Mouse (Mus musculus): Measurements from ENCODE around the gene Ankrd54. TPM values are rescaled to one million over a fixed set of nuclear protein-coding genes. Genes with fewer than 3 reads are reported as not detected.

Ankrd54 gene
- polyA plus RNA-seq, 1 experiment from 2014 or later: 53.0 TPM

- Histone ChIP-seq H3K27ac (no peak overlapping the region), H3K4me2 (no peak overlapping the region), H3K4me3 (no peak overlapping the region), H3K27me3 (no peaks in the 10 kb centered on the region), H3K9me3 (replicated peaks) (no peaks in the 10 kb centered on the region), H3K4me1 (peaks cover 7% of the 10 kb centered on the region), H3K36me3 (ENCODE audit: poor library complexity, severe bottlenecking) (peaks cover 62% of the 10 kb centered on the region), H3K9ac (no peak overlapping the region)
- WGBS: 90% methylated on average over 2 of the region's 2 CpGs
- ATAC-seq: no peak
These were observed 10.3 kb downstream of the Ankrd54 start for GRCm38 (mm10) chr15:79052366-79052765.

DNA sequence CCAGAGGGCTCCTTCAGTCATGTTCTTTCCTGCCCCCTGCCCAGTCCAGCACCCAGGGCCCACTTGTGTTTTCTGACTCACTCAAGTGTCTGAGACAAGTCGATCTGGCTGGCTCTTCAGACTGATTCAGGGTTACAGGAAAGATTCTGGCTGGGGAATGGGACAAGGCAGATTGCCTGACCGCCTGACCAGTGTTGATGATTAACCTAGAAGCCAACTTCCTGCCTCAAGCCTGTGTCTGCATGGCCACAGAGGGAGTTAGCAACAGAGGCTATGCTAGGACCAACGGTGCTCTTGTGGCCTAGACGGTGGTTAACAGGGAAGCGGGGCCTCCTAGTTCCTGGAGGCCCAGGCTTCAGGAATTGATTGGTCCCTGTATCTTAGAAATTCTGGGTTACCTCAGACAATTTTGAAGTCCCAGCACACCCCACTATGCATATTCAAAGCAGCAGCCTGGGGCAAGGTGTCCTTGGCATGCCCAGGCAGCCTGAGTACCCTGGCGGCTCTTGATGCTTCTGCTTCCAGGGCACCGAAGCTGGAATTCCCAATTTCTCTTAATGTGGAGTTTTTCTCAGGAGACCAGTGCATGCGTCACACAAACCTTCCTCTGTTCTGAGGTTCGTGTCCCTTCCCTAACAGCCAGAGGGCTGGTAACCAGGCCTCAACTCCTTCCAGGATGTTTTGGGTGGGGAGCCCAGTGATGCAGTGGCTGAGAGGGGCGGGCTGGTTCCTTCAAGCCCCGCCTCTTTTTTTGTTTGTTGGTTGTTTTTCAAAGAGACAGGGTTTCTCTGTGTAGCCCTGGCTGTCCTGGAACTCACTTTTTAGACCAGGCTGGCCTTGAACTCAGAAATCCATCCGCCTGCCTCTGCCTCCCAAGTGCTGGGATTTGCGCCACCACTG, 11.0 kb downstream of the Ankrd54 start:
- peaks cover 55% of the 10 kb centered on the region for H3K36me3 ChIP-seq (ENCODE audit: poor library complexity, severe bottlenecking)
- H3K9me3 ChIP-seq (replicated peaks): no peaks in the 10 kb centered on the region
- no peak overlapping the region for H3K4me2 ChIP-seq
- no peak overlapping the region for H3K9ac ChIP-seq
- H3K4me1 ChIP-seq: peaks cover 7% of the 10 kb centered on the region
- no peak overlapping the region for H3K4me3 ChIP-seq
- no peak for ATAC-seq
- 83% methylated on average over 13 of the region's 13 CpGs for WGBS
- peaks cover 3% of the 10 kb centered on the region; the same call in 1 of the 2 replicates for H3K27me3 ChIP-seq
- H3K27ac ChIP-seq: no peak overlapping the region

DNA sequence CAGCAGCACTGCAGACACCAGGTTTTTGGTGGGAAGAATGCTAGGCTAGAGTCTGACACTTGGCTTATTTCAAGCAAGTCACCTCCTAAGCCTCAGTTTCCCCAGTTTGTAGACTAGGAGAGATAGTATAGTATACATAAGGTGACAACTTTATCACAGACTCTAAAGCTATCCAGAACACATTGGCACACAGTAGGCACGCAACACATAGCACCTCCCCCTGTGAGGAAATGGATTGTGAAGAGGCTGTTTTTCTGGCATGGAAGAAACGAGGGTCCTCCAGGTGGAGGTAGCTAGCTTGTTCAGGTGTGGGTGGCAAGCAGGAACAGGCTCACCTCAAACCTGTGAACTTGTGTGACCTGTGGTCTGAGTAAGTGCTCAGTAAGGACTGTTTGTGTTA, 11.7 kb downstream of the Ankrd54 start:
- Histone ChIP-seq H3K9ac (no peak overlapping the region), H3K36me3 (ENCODE audit: poor library complexity, severe bottlenecking) (peaks cover 48% of the 10 kb centered on the region), H3K27ac (no peak overlapping the region), H3K4me3 (no peak overlapping the region), H3K4me2 (no peak overlapping the region), H3K4me1 (peaks cover 7% of the 10 kb centered on the region), H3K27me3 (peaks cover 6% of the 10 kb centered on the region; the same call in 1 of the 2 replicates), H3K9me3 (replicated peaks) (no peaks in the 10 kb centered on the region)
- ATAC-seq: no peak
- 91% methylated on average over 2 of the region's 2 CpGs for WGBS

GRCm38 (mm10) chr15:79050160-79050845, 12.4 kb downstream of the Ankrd54 start:
- Histone ChIP-seq H3K9me3 (replicated peaks) (no peaks in the 10 kb centered on the region), H3K27ac (peak overlapping the region; percentile 2; the same call in 1 of the 2 replicates), H3K4me1 (peaks cover 7% of the 10 kb centered on the region), H3K4me3 (no peak overlapping the region), H3K36me3 (ENCODE audit: poor library complexity, severe bottlenecking) (peaks cover 41% of the 10 kb centered on the region), H3K9ac (no peak overlapping the region), H3K27me3 (peaks cover 6% of the 10 kb centered on the region; the same call in 1 of the 2 replicates), H3K4me2 (no peak overlapping the region)
- no peak for ATAC-seq
- 53% methylated on average over 9 of the region's 9 CpGs for WGBS

- no peak overlapping the region for H3K27ac ChIP-seq
- peaks cover 27% of the 10 kb centered on the region for H3K27me3 ChIP-seq
- no peak overlapping the region for H3K4me2 ChIP-seq
- no peak overlapping the region for H3K4me3 ChIP-seq
- H3K36me3 ChIP-seq (ENCODE audit: poor library complexity, severe bottlenecking): peaks cover 20% of the 10 kb centered on the region
- H3K9me3 ChIP-seq (replicated peaks): no peaks in the 10 kb centered on the region
- no peak for ATAC-seq
- peaks cover 16% of the 10 kb centered on the region for H3K4me1 ChIP-seq
- H3K9ac ChIP-seq: no peak overlapping the region
- 76% methylated on average over 4 of the region's 4 CpGs for WGBS
These were observed 14.5 kb downstream of the Ankrd54 start for GRCm38 (mm10) chr15:79048186-79048585.

- peaks cover 60% of the 10 kb centered on the region for H3K27me3 ChIP-seq
- H3K27ac ChIP-seq: no peak overlapping the region
- H3K9me3 ChIP-seq (replicated peaks): no peaks in the 10 kb centered on the region
- ATAC-seq: no peak
- no peak overlapping the region for H3K9ac ChIP-seq
- H3K4me3 ChIP-seq: no peak overlapping the region
- no peaks in the 10 kb centered on the region for H3K36me3 ChIP-seq (ENCODE audit: poor library complexity, severe bottlenecking)
- H3K4me2 ChIP-seq: no peak overlapping the region
- H3K4me1 ChIP-seq: peaks cover 25% of the 10 kb centered on the region
- WGBS: 4% methylated on average over 4 of the region's 4 CpGs
These were observed 17.9 kb downstream of the Ankrd54 start for GRCm38 (mm10) chr15:79044837-79045236.

- Histone ChIP-seq H3K4me3 (peak overlapping the region; percentile 53), H3K27me3 (peaks cover 66% of the 10 kb centered on the region), H3K4me2 (peak overlapping the region; percentile 80), H3K27ac (no peak overlapping the region; the same call in 1 of the 2 replicates), H3K9me3 (replicated peaks) (no peaks in the 10 kb centered on the region), H3K36me3 (ENCODE audit: poor library complexity, severe bottlenecking) (no peaks in the 10 kb centered on the region), H3K4me1 (peaks cover 27% of the 10 kb centered on the region), H3K9ac (peak overlapping the region; percentile 55)
- under 1% methylated on average over 91 of the region's 105 CpGs for WGBS
- ATAC-seq: 0 out of 2 replicates have a peak, but pooled peaks have one; percentile 28
These were observed 19.8 kb downstream of the Ankrd54 start for GRCm38 (mm10) chr15:79042721-79043491.

- Histone ChIP-seq H3K27ac (no peak within 1 kb of the TSS), H3K4me3 (peak within 1 kb of the TSS; percentile 53), H3K4me2 (peak within 1 kb of the TSS; percentile 80), H3K27me3 (peaks cover 62% of the 10 kb centered on the region), H3K9me3 (replicated peaks) (no peaks in the 10 kb centered on the region), H3K36me3 (ENCODE audit: poor library complexity, severe bottlenecking) (peaks cover 8% of the 10 kb centered on the region; the same call in 1 of the 2 replicates), H3K9ac (peak within 1 kb of the TSS; percentile 55), H3K4me1 (peaks cover 31% of the 10 kb centered on the region)
- ATAC-seq: no peak
- 73% methylated on average over 6 of the region's 6 CpGs for WGBS
These were observed 21.1 kb downstream of the Ankrd54 start, which contains the start of gene Galr3 for GRCm38 (mm10) chr15:79041585-79041984. TSS of gene Galr3 (plus strand) at chr15:79041885.

DNA sequence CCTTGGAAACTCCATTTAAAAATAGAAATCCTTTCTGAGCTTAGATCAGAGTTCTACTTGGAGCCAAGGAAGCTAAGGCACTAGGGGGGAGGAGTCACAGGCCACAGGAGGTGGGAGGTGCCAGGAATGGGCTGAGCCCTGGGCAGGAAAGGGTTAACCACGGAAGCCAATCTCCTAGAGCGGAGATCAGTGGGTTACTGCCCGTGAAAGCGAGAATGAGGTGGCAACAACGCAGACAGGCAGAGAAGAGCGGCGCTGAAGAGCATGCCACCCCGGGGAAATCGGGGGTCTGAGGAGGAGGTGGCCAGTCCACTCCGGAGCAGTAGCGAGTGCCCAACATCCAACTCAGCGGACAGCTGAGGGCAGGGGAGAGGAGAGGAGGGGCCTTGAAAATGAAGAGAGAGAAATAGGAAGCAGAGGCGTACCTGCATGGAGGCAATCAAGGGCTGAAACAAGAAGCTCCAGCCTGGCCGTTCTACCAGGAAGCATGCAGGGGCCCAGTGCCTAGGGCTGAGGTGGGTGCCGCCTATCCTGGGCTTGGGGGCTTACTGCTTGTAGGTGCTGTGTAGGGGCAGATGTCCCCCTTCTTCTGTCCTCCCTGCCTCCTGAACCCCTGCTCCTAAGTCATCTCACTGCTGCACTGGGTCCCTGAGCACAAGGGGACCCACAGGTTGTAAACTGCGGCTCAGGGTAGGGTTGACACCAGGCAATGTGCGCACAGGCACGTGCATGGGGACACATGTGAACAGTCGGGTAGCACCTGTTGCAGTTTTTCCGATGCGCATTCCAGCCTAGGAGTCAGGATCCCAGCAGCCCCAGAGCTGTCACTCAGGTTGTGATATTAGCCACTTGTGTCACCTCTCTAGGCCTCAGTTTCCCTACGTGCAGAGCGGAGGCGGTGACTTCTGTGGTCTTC, 21.9 kb downstream of the Ankrd54 start:
- Histone ChIP-seq H3K9ac (peak overlapping the region; percentile 30; the same call in 1 of the 2 replicates), H3K4me2 (peak overlapping the region; percentile 44), H3K4me3 (0 out of 2 replicates have a peak overlapping the region, but pooled peaks have one; percentile 13), H3K27ac (no peak overlapping the region), H3K9me3 (replicated peaks) (no peaks in the 10 kb centered on the region), H3K27me3 (peaks cover 60% of the 10 kb centered on the region), H3K4me1 (peaks cover 31% of the 10 kb centered on the region), H3K36me3 (ENCODE audit: poor library complexity, severe bottlenecking) (peaks cover 15% of the 10 kb centered on the region)
- ATAC-seq: no peak
- WGBS: 23% methylated on average over 24 of the region's 24 CpGs

DNA sequence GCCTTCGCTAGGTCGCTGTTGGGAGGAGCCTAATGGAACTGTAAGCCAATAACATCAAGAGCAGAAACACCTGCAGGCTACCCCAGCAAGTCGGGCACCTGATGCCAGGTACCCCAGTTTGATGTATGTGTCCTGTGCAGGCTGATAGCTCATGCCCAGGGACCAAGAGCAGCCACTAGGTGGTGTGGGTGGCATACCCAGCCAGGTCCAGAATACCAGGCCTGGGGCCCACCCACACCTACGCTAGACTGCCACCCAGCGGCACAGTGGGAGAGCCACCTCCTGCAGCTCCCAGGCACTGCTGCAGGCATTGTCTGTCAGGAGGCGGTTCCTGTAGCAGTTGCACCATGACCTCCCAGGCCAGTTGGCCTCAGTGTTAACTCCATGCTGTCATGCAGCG, 23.8 kb downstream of the Ankrd54 start:
- Histone ChIP-seq H3K9me3 (replicated peaks) (no peaks in the 10 kb centered on the region), H3K4me2 (no peak overlapping the region), H3K27ac (no peak overlapping the region), H3K9ac (no peak overlapping the region), H3K36me3 (ENCODE audit: poor library complexity, severe bottlenecking) (peaks cover 22% of the 10 kb centered on the region), H3K4me1 (peaks cover 24% of the 10 kb centered on the region), H3K4me3 (no peak overlapping the region), H3K27me3 (peaks cover 45% of the 10 kb centered on the region)
- ATAC-seq: peak; percentile 62; the same call in 1 of the 2 replicates
- WGBS: 23% methylated on average over 7 of the region's 7 CpGs

GRCm38 (mm10) chr15:79038331-79038730, 24.4 kb downstream of the Ankrd54 start:
- no peaks in the 10 kb centered on the region for H3K9me3 ChIP-seq (replicated peaks)
- ATAC-seq: no peak
- H3K4me3 ChIP-seq: no peak overlapping the region
- H3K36me3 ChIP-seq (ENCODE audit: poor library complexity, severe bottlenecking): peaks cover 22% of the 10 kb centered on the region
- H3K4me1 ChIP-seq: peaks cover 24% of the 10 kb centered on the region
- no peak overlapping the region for H3K27ac ChIP-seq
- H3K9ac ChIP-seq: no peak overlapping the region
- H3K27me3 ChIP-seq: peaks cover 40% of the 10 kb centered on the region
- H3K4me2 ChIP-seq: no peak overlapping the region
- WGBS: 69% methylated on average over 10 of the region's 10 CpGs

Measured in forebrain, embryonic 13.5 days (tissue).